Mouse (Mus musculus) adrenal gland, postnatal 25 days (tissue): ENCODE measurements around the gene Ppwd1. TPM values are rescaled to one million over a fixed set of nuclear protein-coding genes. Genes with fewer than 3 reads are reported as not detected.
"Not testable (repeated sequence)": the region's sequence is repeated elsewhere in the genome, so short reads cannot be mapped to it uniquely, and the experiment has no call there.

Experiments
- DNase-seq: peaks from one replicate; pipeline ENCODE4 v3.0.0; 2021; ENCODE audit warnings: mixed read lengths
- long read RNA-seq: library from polyadenylated mRNA; stranded (forward); transcript quantifications from one replicate; pipeline ENCODE4 v2.0.0, GENCODE M21; 2021
- total RNA-seq: library from RNA; stranded (reverse); gene quantifications from 2 replicates; pipeline ENCODE4 v1.2.3, GENCODE M21; 2021

Ppwd1 gene
- total RNA-seq: 17.3 and 17.8 TPM in 2 replicates
- long read RNA-seq, transcript Ppwd1-201 (11 exons, 2,342 nt): major isoform, 13 of 20 reads
- long read RNA-seq, partial matches to known transcripts: 2 of 20 reads
- long read RNA-seq, other reads (novel, unspliced or antisense): 4 of 20 reads

DNA sequence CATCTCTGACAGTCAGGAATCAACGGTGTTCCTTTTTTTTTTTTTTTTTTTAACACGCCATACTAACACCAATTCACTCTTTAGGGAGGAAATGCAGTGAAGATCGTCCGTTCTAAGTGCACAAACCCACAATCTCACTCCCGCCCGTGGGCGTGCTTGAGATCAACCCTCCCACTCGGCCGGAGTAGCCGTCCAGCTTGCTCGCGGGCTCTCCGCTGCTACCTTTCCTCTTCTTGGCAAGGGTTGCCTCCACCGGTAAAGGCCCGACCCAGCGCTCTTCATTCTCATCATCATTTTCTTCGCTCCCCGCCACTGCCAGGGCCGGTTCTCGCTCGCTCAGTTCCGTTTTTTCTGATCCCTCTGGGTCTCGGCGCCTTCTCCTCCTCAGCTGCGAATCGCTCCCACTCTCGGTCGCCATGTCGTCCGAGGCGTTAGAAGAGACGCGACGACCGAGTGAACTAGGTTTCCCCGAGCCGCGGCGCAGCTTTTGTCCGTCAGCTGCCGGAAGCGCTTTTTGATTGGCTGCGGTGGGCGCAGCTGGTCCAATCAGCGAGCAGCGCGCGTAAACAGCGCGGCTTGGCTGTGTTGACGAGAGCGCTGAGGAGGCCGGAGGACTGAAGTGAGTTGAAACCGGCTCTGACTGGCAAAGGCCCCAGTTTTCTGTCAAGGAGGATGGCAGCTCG, at the start of gene Ppwd1, which contains the start of gene Cenpk:
TSS of gene Ppwd1 (minus strand) at position 460 of the 683 bp plus-strand sequence.
TSS of gene Cenpk (plus strand) at position 228 of the 683 bp plus-strand sequence.
- DNase-seq: peak; percentile 94

DNA sequence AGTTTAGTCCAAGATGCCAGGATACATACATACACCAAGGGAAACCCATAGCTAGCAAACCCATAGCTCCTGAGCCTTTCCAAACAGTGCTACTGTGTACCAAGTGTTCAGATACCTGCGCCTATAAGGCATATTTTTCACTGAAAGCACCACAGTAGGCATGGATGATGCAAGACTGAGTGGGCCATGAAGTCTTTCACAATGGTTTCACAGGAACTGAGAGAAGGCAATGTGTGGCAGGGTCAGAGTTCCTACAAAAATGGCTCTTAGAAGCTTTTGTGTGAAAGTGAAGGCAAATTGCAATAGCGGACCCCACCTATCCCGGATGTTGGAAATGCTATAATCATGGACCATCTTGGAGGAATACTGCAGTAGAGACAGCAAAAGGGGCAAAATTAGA, 30.4 kb upstream of the Ppwd1 start:
- no peak for DNase-seq

DNA sequence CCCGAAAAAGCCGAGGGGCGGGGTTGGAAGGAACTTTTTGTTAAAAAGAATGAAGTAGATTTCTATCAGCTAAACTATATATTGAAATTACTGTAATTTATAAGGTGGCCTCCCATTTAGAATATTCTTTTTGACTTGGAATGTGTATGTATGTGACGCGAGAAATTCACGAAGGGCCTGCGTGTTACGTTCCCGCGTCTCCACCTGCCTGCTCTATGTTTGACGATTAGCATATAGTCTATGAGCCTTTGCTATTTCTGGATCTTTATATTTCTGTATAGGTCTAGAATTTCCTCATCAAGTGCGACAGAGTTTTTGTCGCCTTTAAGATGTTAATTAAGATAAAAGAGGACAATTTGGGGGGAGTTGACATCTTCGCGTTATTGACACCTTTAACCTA, 538 bp upstream of the Ppwd1 start:
- no peak for DNase-seq

DNA sequence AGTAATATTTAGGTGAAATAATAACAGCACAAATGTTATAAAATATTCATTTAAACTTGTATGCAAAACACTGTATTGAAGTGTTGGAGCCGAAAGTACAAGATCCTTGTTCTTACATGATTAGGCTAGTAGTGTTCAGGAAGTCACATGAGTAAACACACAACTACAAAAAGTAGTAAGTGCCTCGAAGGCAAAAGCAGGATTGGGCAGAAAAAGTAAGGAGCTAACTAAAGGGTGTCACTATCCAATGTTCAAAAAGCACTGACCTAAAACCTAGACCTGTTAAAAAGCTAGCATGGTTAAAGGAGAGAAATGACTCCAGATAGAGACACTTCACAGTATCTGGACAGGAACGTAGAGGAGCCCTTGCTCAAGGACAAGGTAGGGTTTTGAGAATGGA, 1.2 kb downstream of the Ppwd1 start:
- no peak for DNase-seq

DNA sequence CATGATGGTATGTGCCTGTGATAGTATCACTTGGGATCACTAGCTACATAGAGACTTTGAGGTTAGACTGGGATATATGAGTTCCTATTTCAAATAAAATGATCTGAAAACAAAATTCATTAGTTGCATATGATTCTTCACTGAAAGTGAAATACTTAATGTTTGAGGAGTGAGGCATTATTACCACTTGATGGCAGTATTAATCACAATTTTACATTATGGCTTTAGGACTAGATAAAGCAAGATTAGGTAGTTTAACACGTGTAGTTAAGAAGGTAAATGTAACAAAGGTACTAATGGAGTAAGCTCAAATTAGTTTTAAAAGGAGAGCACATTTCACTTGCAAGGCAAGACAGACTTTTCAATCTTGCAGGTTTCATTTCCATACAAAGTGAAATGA, 24.3 kb downstream of the Ppwd1 start:
- no peak for DNase-seq

DNA sequence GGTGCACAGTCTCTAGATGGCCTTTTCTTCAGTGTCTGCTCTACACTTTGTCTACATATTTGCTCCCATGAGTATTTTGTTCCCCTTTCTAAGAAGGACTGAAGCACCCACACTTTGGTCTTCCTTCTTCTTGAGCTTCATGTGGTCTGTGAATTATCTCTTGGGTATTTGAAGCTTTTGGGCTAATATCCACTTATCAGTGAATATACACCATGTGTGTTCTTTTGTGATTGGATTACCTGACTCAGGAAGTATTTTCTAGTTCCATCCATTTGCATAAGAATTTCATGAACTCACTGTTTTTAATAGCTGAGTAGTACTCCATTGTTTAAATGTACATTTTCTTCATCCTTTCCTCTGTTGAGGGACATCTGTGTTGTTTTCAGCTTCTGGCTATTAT, 32.8 kb downstream of the Ppwd1 start:
- not testable (repeated sequence) for DNase-seq

DNA sequence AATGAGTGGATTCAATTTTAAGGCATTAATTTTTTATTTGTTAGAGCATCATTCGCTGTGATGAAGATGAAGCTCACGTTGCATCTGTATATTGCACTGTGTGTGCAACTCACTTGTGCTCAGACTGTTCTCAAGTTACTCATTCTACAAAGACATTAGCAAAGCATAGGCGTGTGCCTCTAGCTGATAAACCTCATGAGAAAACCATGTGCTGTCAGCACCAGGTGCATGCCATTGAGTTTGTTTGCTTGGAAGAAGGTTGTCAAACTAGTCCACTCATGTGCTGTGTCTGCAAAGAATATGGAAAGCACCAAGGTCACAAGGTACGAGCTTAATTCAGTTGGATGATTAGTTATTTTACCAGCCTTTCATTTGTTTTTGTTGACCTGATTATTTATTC, 41.3 kb downstream of the Ppwd1 start:
- no peak for DNase-seq

DNA sequence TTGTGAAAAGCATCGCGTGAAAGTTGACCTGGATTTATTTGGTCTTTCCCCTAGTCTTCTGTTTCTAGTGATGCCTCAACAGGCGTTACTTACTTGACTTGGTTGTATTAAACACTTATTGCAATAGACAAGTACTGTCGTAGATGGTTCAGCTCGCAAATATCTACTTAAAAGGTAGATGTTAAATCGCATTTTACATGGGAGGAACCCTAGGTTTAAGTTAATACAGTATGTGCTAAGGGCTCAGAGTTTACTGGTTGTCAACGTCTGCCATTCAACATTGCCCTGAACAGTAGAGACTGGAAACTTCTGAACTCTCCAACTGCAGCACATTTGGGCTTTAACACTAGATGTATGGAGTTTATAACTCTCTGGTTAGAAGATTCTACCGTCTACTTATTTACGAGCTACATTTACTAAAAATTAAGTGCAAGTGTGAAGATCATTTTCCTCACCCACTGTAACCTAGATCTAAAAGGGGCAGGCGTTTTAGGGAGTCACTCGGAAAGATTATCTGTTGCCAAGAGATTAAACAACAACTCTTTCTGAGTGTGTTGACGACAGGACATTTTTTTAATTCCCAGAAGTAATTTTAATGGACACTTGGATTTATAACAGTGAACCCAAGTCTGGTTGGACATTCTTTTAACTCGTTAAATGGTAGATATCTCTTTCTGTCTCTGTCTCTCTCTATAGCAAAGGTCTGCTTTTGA, 49.3 kb downstream of the Ppwd1 start:
- no peak for DNase-seq

DNA sequence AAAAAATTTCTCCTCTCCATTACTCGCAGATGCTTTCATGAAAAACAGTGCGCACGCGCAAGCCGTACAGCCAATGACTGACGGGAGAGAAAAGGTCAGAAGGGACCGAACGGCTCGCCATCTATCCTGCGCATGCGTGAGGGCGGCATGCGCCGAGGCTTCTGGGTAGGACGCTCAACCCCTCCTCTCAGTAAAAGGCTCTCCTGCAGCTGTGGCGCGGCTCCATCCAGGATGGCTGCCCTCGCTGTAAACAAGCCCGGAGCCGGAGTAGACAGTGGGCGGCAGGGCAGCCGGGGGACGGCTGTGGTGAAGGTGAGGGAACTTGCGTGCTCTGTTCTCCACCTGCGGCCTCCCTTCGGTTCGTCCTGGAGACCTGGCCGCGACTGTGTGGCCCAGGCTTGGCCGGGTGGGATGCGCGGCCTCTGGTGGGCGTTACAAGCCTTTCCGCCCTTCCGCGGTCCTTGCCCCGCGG, 50.0 kb downstream of the Ppwd1 start, which contains the start of gene Trim23:
TSS of gene Trim23 (plus strand) at position 148 of the 472 bp plus-strand sequence.
- DNase-seq: peak; percentile 97

DNA sequence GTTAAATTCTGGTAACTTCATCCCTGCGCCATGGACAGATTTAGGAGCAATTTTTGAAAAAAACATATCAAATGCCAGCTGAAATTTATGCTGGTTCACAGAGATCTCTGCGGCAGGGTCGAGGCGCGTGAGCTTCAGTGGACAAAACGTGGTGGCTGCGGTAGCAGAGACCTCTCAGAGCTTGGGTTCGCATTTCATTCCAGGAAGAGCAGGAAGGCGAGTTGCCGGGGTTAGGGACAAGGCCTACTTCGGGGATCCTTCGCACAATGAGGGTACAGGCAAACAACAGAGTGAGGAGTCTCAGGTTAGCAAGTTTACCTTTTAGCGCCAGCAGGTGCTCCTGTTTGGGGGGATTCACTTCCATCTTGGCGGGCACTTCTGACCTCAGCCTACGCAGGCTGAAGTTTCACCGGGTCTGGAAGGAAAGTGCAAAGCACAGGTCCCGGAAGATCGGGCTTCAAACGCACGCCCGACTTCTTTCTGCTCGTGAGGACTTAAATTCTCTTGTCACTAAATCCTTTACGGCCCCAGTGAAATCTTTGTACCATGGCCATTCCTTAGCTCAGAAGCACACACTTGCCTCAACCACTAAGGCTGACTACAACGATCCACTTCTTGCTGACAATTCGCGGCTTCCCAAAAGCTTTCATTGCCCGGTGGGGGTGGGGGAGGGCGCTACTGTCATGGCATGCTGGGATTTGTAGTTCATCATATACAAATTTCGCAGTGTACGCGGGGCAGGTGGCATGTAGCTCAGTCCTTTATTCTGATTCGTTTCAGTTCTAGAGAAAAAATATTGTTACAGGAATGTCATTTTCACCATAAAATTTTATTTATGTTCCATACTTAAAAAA, 50.6 kb downstream of the Ppwd1 start, which contains the start of gene Trappc13:
TSS of gene Trappc13 (minus strand) at position 674 of the 854 bp plus-strand sequence.
- DNase-seq: peak; percentile 84

DNA sequence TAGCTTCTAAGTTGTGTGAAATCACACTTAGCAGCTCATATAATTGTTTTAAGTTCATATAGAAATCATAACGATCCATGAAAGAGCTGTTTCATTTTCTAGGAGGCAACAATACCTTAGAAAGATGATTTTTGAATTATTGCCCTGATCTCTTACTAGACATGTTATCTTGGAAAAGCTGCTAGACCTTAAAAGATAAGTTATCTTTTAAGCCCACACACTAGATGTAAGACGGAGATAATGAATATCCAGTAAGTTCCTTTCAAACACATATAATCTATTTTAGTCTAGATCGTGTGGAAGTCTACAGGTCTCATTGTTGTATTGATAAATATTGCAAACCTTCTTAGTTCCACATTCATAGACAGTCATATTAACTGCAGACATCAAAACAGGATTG, 51.8 kb downstream of the Ppwd1 start:
- DNase-seq: no peak

DNA sequence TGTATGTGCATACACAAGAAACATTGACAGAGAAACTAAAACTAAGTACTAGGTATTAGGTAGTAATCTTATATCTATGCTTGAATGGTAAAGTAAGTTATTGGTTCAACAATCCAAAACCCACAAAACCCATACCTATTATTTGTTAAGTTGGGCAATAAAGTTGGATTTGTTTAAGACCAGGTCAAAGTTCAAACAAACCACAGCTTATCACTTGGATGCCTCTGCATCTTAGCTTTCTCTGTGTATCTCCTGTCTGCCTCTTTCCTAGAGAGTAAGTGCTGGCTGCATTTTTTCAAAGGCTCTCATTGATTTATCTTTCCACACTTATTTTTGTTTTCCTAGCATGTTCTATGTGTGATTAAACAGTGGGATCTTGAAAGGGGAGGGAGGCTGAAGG, 56.1 kb downstream of the Ppwd1 start:
- DNase-seq: no peak

DNA sequence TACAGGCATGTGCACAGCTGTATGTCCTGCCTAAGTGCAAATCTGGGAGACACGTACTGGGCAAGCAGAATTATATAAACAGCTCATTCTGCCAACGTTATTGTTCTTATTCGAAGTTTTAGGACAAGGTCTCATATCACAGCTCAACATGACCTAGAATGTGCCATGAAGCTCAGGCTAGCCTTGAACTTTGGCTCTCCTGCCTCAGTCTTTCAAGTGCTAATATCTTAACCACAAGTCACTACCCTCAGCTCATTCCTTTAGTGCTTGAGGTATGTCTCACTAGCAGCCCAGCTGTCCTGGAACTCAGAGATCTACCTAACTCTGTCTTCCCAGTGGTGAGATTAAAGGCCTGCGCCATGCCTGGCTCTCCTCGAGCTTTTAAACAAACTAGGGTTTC, 56.9 kb downstream of the Ppwd1 start:
- DNase-seq: no peak

DNA sequence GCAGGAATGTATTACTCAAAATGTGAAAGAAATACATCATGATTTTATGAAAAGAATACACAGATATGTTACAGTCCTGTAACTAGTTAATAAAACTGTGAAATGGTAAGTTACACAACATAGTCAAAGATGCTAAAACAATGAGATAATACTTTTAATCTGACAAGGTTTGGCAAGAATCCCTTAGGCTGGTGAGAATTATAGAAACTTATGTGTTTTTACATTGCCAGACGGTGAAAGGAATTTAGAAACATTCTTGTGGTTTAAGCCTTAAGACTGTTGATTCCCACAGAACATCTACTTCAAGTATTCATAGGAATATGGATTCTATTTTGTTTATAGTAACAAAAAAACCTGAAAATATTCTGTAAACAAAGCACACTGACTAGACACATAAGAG, 73.0 kb downstream of the Ppwd1 start:
- no peak for DNase-seq

Other genes with a start within 250 kb of the Ppwd1 start
- gene Nln, start 119.2 kb downstream of the Ppwd1 start, total RNA-seq: 19.0 and 22.8 TPM in 2 replicates
- gene Sgtb, start 119.1 kb downstream of the Ppwd1 start, total RNA-seq: 5.1 and 5.2 TPM in 2 replicates
- 55.4 and 61.0 TPM in 2 replicates for gene Trappc13, start 50.4 kb downstream of the Ppwd1 start, total RNA-seq
- gene Trim23, start 50.0 kb downstream of the Ppwd1 start, total RNA-seq: 18.3 and 23.2 TPM in 2 replicates
- gene Cenpk, start 232 bp downstream of the Ppwd1 start, total RNA-seq: 3.3 and 7.1 TPM in 2 replicates
- gene Adamts6, start 59.0 kb upstream of the Ppwd1 start, total RNA-seq: 3.8 and 4.2 TPM in 2 replicates